Mouse (Mus musculus) forebrain, embryonic 14.5 days (tissue): ENCODE results near the gene Bcl7a. TPM values are rescaled to one million over a fixed set of nuclear protein-coding genes. Genes with fewer than 3 reads are reported as not detected.

Source experiments
- ATAC-seq: fragments of 200-750 bp; cut with Nextera tagmentation; 2 replicates; pipeline ENCODE4 v1.8.0; 2017; ENCODE audit warnings: mild to moderate bottlenecking, moderate library complexity
- DNase-seq: peaks from one replicate; pipeline ENCODE4 v3.0.0-alpha.2; 2015; ENCODE audit warnings: low spot score
- H3K27ac ChIP-seq: fragments of 300-500 bp; sonication (generic); 2 replicates; pipeline ENCODE4 v1.5.1; 2014; ENCODE audit warnings: low read depth, mild to moderate bottlenecking, control low read depth, low read length, moderate library complexity
- H3K27me3 ChIP-seq: fragments of 300-500 bp; sonication (generic); replicated peaks from 2 replicates; pipeline ENCODE4 v1.6.1; 2014; ENCODE audit warnings: low read length, control low read depth, mixed read lengths; ENCODE audit not compliant: control insufficient read depth, insufficient read depth
- H3K36me3 ChIP-seq: fragments of 300-500 bp; sonication (generic); 2 replicates; pipeline ENCODE4 v1.6.1; 2014; ENCODE audit warnings: low read length, control low read depth; ENCODE audit not compliant: control insufficient read depth, insufficient read depth
- H3K4me1 ChIP-seq: fragments of 300-500 bp; sonication (generic); 2 replicates; pipeline ENCODE4 v1.6.1; 2014; ENCODE audit warnings: antibody characterized with exemption, low read length, control low read depth; ENCODE audit not compliant: control insufficient read depth, insufficient read depth
- H3K4me2 ChIP-seq: fragments of 300-500 bp; sonication (generic); 2 replicates; pipeline ENCODE4 v1.6.1; 2014; ENCODE audit warnings: mild to moderate bottlenecking, control low read depth, low read length
- H3K4me3 ChIP-seq: fragments of 300-500 bp; sonication (generic); 2 replicates; pipeline ENCODE4 v1.5.1; 2014; ENCODE audit warnings: low read depth, low read length, control low read depth
- H3K9ac ChIP-seq: fragments of 300-500 bp; sonication (generic); 2 replicates; pipeline ENCODE4 v1.6.1; 2014; ENCODE audit warnings: mild to moderate bottlenecking, low read length, control low read depth, moderate library complexity
- H3K9me3 ChIP-seq: fragments of 300-500 bp; sonication (generic); replicated peaks from 2 replicates; pipeline ENCODE4 v1.6.1; 2016; ENCODE audit warnings: low read length, control low read depth, mixed read lengths; ENCODE audit not compliant: control insufficient read depth
- WGBS: fragments of 180-500 bp; shearing (Covaris S2); extraction: QIAGEN DNeasy Blood & Tissue Kit; methylation state at CpG from one replicate; pipeline ENCODE4 v1.1.7; 2014; 5-methylcytosine and 5-hydroxymethylcytosine counted together
- polyA plus RNA-seq: library from polyadenylated mRNA; unstranded; fragments of >200 nt; fragmentation: Nextera tagmentation; extraction: Ambion mirVana; gene quantifications from 2 replicates; pipeline ENCODE4 v1.2.1, GENCODE M21; 2014

Gene Bcl7a
- polyA plus RNA-seq, 1 experiment from 2014 or later = 71.6 TPM

GRCm38 (mm10) chr5:123396901-123397464 is 53.3 kb downstream of the Bcl7a start:
- no peak for DNase-seq
- ATAC-seq = no peak
- peak overlapping the region; percentile 95 for H3K4me3 ChIP-seq
- peak overlapping the region; percentile 95 for H3K9ac ChIP-seq
- H3K4me2 ChIP-seq = peak overlapping the region; percentile 72
- no peaks in the 10 kb centered on the region for H3K9me3 ChIP-seq
- H3K27me3 ChIP-seq = no peaks in the 10 kb centered on the region
- 63% methylated on average over 8 of the region's 8 CpGs for WGBS
- H3K36me3 ChIP-seq = no peaks in the 10 kb centered on the region
- no peak overlapping the region for H3K27ac ChIP-seq
- peaks cover 34% of the 10 kb centered on the region for H3K4me1 ChIP-seq

- WGBS = 86% methylated on average over 11 of the region's 11 CpGs
- Histone ChIP-seq H3K4me2 (peak overlapping the region; percentile 72), H3K9me3 (no peaks in the 10 kb centered on the region), H3K27me3 (no peaks in the 10 kb centered on the region), H3K4me3 (no peak overlapping the region), H3K36me3 (no peaks in the 10 kb centered on the region), H3K4me1 (peaks cover 34% of the 10 kb centered on the region), H3K27ac (no peak overlapping the region), H3K9ac (peak overlapping the region; percentile 29; the same call in 1 of the 2 replicates)
- DNase-seq (no peak), ATAC-seq (no peak)
Observed at GRCm38 (mm10) chr5:123397786-123398185, 54.2 kb downstream of the Bcl7a start.

GRCm38 (mm10) chr5:123398856-123399498 is 55.3 kb downstream of the Bcl7a start:
- Histone ChIP-seq H3K27me3 (no peaks in the 10 kb centered on the region), H3K4me3 (no peak overlapping the region), H3K4me1 (peaks cover 30% of the 10 kb centered on the region), H3K36me3 (no peaks in the 10 kb centered on the region), H3K27ac (no peak overlapping the region), H3K9ac (no peak overlapping the region), H3K4me2 (no peak overlapping the region), H3K9me3 (no peaks in the 10 kb centered on the region)
- DNase-seq (no peak), ATAC-seq (no peak)
- WGBS = 96% methylated on average over 4 of the region's 4 CpGs

DNA sequence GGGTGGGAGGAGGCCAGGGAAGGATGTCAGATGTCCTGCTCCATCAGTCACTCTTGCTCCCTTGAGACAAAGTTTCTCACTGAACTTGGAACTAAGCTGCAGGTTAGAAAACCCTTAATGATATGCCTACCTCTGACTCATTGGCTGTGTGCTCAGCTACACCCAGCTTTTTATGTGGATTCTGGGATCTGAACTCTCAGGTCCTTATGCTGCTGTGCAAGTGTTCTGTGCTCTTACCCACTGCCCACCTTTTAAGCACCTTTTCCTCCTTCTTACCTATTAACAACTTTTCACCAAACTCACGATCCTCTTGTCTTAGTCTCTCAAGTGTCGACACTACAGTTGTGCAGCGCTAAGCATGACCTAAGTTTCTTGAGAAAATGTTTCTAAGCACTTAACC is 60.8 kb downstream of the Bcl7a start:
- Histone ChIP-seq H3K4me2 (no peak overlapping the region), H3K27ac (no peak overlapping the region), H3K27me3 (no peaks in the 10 kb centered on the region), H3K4me3 (no peak overlapping the region), H3K4me1 (no peaks in the 10 kb centered on the region), H3K9ac (no peak overlapping the region), H3K36me3 (no peaks in the 10 kb centered on the region), H3K9me3 (no peaks in the 10 kb centered on the region)
- DNase-seq (no peak), ATAC-seq (no peak)
- 93% methylated on average over 3 of the region's 3 CpGs for WGBS

DNA sequence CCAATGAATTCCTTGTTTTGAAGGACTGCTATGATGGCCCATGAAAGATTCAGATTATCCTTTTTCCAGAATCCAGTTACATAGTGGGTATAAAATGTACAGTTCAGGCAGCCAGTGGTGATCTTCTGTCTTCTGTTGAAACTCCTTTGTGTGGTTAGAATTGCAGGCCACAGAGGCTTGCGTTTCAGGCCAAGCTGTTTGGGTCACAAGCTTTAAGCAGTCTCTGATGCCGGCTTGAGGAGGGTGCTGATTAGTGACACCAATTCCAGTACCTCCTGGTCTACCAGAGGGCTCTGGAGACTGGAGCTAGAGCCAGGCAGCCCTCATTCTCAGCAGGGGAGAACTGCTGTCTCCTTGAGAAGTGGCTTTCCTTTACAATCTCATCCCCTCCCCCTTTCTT is 63.3 kb downstream of the Bcl7a start:
- H3K4me1 ChIP-seq = no peaks in the 10 kb centered on the region
- 48% methylated on average over 2 of the region's 2 CpGs for WGBS
- no peak for ATAC-seq
- H3K9me3 ChIP-seq = no peaks in the 10 kb centered on the region
- no peak for DNase-seq
- no peak overlapping the region for H3K9ac ChIP-seq
- no peaks in the 10 kb centered on the region for H3K36me3 ChIP-seq
- H3K4me3 ChIP-seq = no peak overlapping the region
- no peaks in the 10 kb centered on the region for H3K27me3 ChIP-seq
- H3K4me2 ChIP-seq = no peak overlapping the region
- no peak overlapping the region for H3K27ac ChIP-seq

DNA sequence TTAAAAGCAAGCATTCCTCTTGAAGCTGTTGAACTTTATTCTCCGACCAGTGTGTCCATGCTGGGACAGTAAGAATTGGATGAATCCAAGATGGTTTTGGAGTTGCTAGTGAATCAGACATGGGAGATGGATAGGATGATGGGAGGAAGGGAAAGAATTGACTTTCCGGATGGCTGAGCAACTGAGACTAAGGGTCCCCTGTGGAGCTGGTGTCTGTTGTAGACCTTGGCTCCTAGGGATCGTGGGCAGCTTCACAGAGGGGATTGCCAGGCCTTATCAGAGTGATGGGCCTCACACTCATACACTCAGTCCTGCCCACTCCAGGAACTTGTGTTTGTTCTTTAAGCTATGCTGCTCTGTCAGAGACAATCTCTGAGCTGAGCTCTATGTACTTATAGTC is 64.5 kb downstream of the Bcl7a start:
- H3K4me3 ChIP-seq = no peak overlapping the region
- no peak for DNase-seq
- no peak overlapping the region for H3K27ac ChIP-seq
- WGBS = 60% methylated on average over 3 of the region's 3 CpGs
- no peaks in the 10 kb centered on the region for H3K36me3 ChIP-seq
- H3K27me3 ChIP-seq = no peaks in the 10 kb centered on the region
- H3K4me1 ChIP-seq = no peaks in the 10 kb centered on the region
- no peak for ATAC-seq
- no peak overlapping the region for H3K4me2 ChIP-seq
- H3K9ac ChIP-seq = no peak overlapping the region
- H3K9me3 ChIP-seq = no peaks in the 10 kb centered on the region

- DNase-seq = no peak
- WGBS = 89% methylated on average over 4 of the region's 4 CpGs
- H3K9ac ChIP-seq = no peak overlapping the region
Observed at GRCm38 (mm10) chr5:123412193-123412592, 68.6 kb downstream of the Bcl7a start.

DNA sequence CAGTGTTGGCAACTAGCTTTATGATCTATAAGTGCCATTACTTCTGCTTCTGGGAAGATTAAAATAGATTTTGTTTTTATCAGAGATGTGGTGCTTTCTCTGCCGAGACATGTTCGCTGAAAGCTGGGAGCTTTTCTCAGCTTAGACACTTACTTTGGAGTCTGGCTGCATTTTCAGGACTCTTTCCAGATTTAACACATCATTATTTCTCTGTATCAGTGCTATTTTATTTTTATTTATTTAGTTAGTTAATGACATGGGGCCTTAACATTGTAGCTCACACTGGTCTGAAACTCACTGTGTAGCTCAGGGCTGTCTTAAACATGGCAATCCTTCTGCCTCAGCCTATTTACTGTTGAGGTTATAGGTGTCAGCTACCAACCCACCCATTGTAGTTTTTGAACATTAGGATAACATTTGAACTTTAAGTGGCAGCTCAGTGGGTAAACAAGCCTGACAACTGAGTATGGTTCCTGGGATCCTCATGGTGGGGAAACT is 70.3 kb downstream of the Bcl7a start:
- Histone ChIP-seq H3K27ac (no peak overlapping the region), H3K4me3 (no peak overlapping the region), H3K36me3 (no peaks in the 10 kb centered on the region), H3K9me3 (no peaks in the 10 kb centered on the region), H3K4me2 (no peak overlapping the region), H3K27me3 (no peaks in the 10 kb centered on the region), H3K9ac (no peak overlapping the region), H3K4me1 (peaks cover 6% of the 10 kb centered on the region; the same call in 1 of the 2 replicates)
- no peak for DNase-seq
- WGBS = 93% methylated on average over 2 of the region's 2 CpGs
- no peak for ATAC-seq

More at GRCm38 (mm10) chr5:123412193-123412592, 68.6 kb downstream of the Bcl7a start:
- Histone ChIP-seq H3K4me3 (no peak overlapping the region), H3K27me3 (no peaks in the 10 kb centered on the region), H3K4me1 (peaks cover 6% of the 10 kb centered on the region; the same call in 1 of the 2 replicates), H3K9me3 (no peaks in the 10 kb centered on the region), H3K27ac (no peak overlapping the region), H3K36me3 (no peaks in the 10 kb centered on the region), H3K4me2 (no peak overlapping the region)
- ATAC-seq = no peak

GRCm38 (mm10) chr5:123416149-123416548 is 72.5 kb downstream of the Bcl7a start:
- WGBS = 89% methylated on average over 3 of the region's 3 CpGs
- H3K9me3 ChIP-seq = no peaks in the 10 kb centered on the region
- peaks cover 8% of the 10 kb centered on the region; the same call in 1 of the 2 replicates for H3K4me1 ChIP-seq
- DNase-seq (no peak), ATAC-seq (no peak)
- H3K27ac ChIP-seq = no peak overlapping the region
- H3K4me2 ChIP-seq = no peak overlapping the region
- H3K36me3 ChIP-seq = no peaks in the 10 kb centered on the region
- H3K9ac ChIP-seq = no peak overlapping the region
- no peak overlapping the region for H3K4me3 ChIP-seq
- H3K27me3 ChIP-seq = no peaks in the 10 kb centered on the region
